Mouse (Mus musculus): ENCODE data around the gene Rnase9. TPM values are rescaled to one million over a fixed set of nuclear protein-coding genes. Genes with fewer than 3 reads are reported as not detected.
"Not testable (repeated sequence)": the region's sequence is repeated elsewhere in the genome, so short reads cannot be mapped to it uniquely, and the experiment has no call there.

Gene Rnase9
- total RNA-seq, 2 experiments from 2014 or later, result not detected

- DNase-seq (ENCODE audit: extremely low spot score in 1 of 2, low spot score in 1 of 2), result no peak
These were observed 10.3 kb upstream of the Rnase9 start for GRCm38 (mm10) chr14:51051941-51052340.

GRCm38 (mm10) chr14:51050063-51050462 is 8.4 kb upstream of the Rnase9 start, which contains the start of gene Rnase11:
TSS of gene Rnase11 (minus strand) at chr14:51050163.
- no peak for DNase-seq (ENCODE audit: extremely low spot score in 1 of 2, low spot score in 1 of 2)

GRCm38 (mm10) chr14:51047846-51048245 is 6.2 kb upstream of the Rnase9 start:
- no peak for DNase-seq (ENCODE audit: extremely low spot score in 1 of 2, low spot score in 1 of 2)

- DNase-seq (ENCODE audit: extremely low spot score in 1 of 2, low spot score in 1 of 2), result no peak
These were observed 5.5 kb downstream of the Rnase9 start for GRCm38 (mm10) chr14:51036214-51036613.

- no peak for DNase-seq (ENCODE audit: extremely low spot score in 1 of 2, low spot score in 1 of 2)
These were observed 6.5 kb downstream of the Rnase9 start for GRCm38 (mm10) chr14:51035206-51035605.

- DNase-seq (ENCODE audit: extremely low spot score in 1 of 2, low spot score in 1 of 2), result no peak
These were observed 14.1 kb downstream of the Rnase9 start for GRCm38 (mm10) chr14:51027387-51028155.

- peak in 1 of 2 experiments; percentile 65 for DNase-seq (ENCODE audit: extremely low spot score in 1 of 2, low spot score in 1 of 2)
These were observed 15.1 kb downstream of the Rnase9 start for GRCm38 (mm10) chr14:51026391-51027133.

GRCm38 (mm10) chr14:51024820-51025219 is 16.8 kb downstream of the Rnase9 start:
- no peak for DNase-seq (ENCODE audit: extremely low spot score in 1 of 2, low spot score in 1 of 2)

- DNase-seq (ENCODE audit: extremely low spot score in 1 of 2, low spot score in 1 of 2), result no peak
These were observed 18.2 kb downstream of the Rnase9 start for GRCm38 (mm10) chr14:51023457-51023856.

- no peak for DNase-seq (ENCODE audit: extremely low spot score in 1 of 2, low spot score in 1 of 2)
These were observed 24.4 kb downstream of the Rnase9 start for GRCm38 (mm10) chr14:51017256-51017655.

GRCm38 (mm10) chr14:51015780-51016179 is 25.9 kb downstream of the Rnase9 start:
- DNase-seq (ENCODE audit: extremely low spot score in 1 of 2, low spot score in 1 of 2), result no peak

GRCm38 (mm10) chr14:51014724-51015123 is 26.9 kb downstream of the Rnase9 start:
- DNase-seq (ENCODE audit: extremely low spot score in 1 of 2, low spot score in 1 of 2), result not testable (repeated sequence)

- no peak for DNase-seq (ENCODE audit: extremely low spot score in 1 of 2, low spot score in 1 of 2)
These were observed 32.1 kb downstream of the Rnase9 start for GRCm38 (mm10) chr14:51009572-51009971.

- no peak for DNase-seq (ENCODE audit: extremely low spot score in 1 of 2, low spot score in 1 of 2)
These were observed 32.9 kb downstream of the Rnase9 start for GRCm38 (mm10) chr14:51008781-51009180.

GRCm38 (mm10) chr14:51007914-51008713 is 33.6 kb downstream of the Rnase9 start:
- peak; percentile 11 to 13 for DNase-seq (ENCODE audit: extremely low spot score in 1 of 2, low spot score in 1 of 2)

GRCm38 (mm10) chr14:51007152-51007801 is 34.4 kb downstream of the Rnase9 start, which contains the start of gene Rnase10:
TSS of gene Rnase10 (plus strand) at chr14:51007751.
- DNase-seq (ENCODE audit: extremely low spot score in 1 of 2, low spot score in 1 of 2), result no peak

GRCm38 (mm10) chr14:50997999-50998666 is 43.5 kb downstream of the Rnase9 start:
- no peak for DNase-seq (ENCODE audit: extremely low spot score in 1 of 2, low spot score in 1 of 2)

- DNase-seq (ENCODE audit: extremely low spot score in 1 of 2, low spot score in 1 of 2), result no peak
These were observed 44.6 kb downstream of the Rnase9 start for GRCm38 (mm10) chr14:50997088-50997487.

- no peak for DNase-seq (ENCODE audit: extremely low spot score in 1 of 2, low spot score in 1 of 2)
These were observed 50.6 kb downstream of the Rnase9 start for GRCm38 (mm10) chr14:50991037-50991436.

Measured in layer of hippocampus, postnatal 25 days (tissue).